7 mouse cellular contexts compared by ENCODE assay signal in the genomic region with DNA sequence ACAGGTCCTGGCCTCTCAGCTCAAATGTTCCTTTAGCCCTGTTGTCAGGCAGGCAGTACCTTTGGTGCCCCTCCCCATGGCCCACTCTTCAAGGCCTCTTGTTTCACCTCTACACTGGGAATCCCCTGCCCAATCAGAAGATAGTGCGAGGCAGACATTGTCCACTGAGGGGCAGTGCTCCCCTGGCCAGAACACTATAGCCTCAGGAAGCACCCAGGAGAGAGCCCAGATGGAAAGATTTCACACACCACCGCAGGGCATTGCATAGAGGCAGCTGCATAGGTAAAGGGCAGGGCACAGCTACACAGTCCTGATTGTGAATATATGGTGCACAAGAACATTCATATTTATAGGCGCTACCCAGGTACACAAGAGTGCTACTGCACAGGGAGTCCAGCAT. TPM values are rescaled to one million over a fixed set of nuclear protein-coding genes. Genes with fewer than 3 reads are reported as not detected.
DNase-seq lines count a peak whose midpoint lies in the region; ATAC-seq lines count a peak whose summit lies in the region.

No protein-coding gene starts in this region.

- DNase-seq in CD4-positive helper T cell, adult 2 months (ENCODE audit: low read depth, low spot score) = peak; percentile 16
- DNase-seq in Muller cell, postnatal 12 days (ENCODE audit: inconsistent ontology term) = peak; percentile 60
- DNase-seq in embryo, embryonic 10.5 days (ENCODE audit: low spot score) = peak; percentile 74
- DNase-seq in gastrocnemius, postnatal 36 days = peak; percentile 23 to 38
- peak; percentile 55 to 76 for DNase-seq in layer of hippocampus, postnatal 10 days (ENCODE audit: low spot score in 2 of 2)
- peak; percentile 22 for DNase-seq in splenic B cell, adult 2 months (ENCODE audit: low read depth, low spot score)

- no peaks in the 10 kb centered on the region for H3K36me3 ChIP-seq in splenic B cell, adult 2 months (ENCODE audit: control insufficient read depth, insufficient read depth, low read length, poor library complexity, severe bottlenecking)

- no peaks in the 10 kb centered on the region for H3K27me3 ChIP-seq in splenic B cell, adult 2 months (ENCODE audit: control insufficient read depth, insufficient read depth, low read length, poor library complexity, severe bottlenecking)

- intact Hi-C loops in gastrocnemius, postnatal 36 days (cut with DNase I) = loop anchor here (1.0 to 5.0 kb wide), 2 partner anchors 132 to 551 kb away; no protein-coding TSS in a partner anchor

- peak; percentile 52 for ATAC-seq in megakaryocyte-erythroid progenitor cell, adult 5-6 weeks (replicated peaks; ENCODE audit: low FRiP score, low TSS enrichment, poor library complexity, severe bottlenecking)

RNA-seq across cellular contexts. Expression of a gene that starts 6.5 kb away (rescaled TPM):
- 1 to 10 TPM; 1.2 to 1.5 TPM for total RNA-seq in gastrocnemius, postnatal 36 days (2021)
- 1 to 10 TPM; 1.4 to 1.9 TPM for total RNA-seq in layer of hippocampus, postnatal 10 days (2021)
- total RNA-seq in megakaryocyte-erythroid progenitor cell, adult 5-6 weeks (2014; fragmentation: Nextera tagmentation) = 0.55 and 3.3 TPM in 2 replicates
- total RNA-seq in megakaryocyte-erythroid progenitor cell, adult 5-6 weeks (2017) = 0.61 and 3.1 TPM in 2 replicates

RNA-seq across cellular contexts. Expression of a gene that starts 23.5 kb away (rescaled TPM):
- 10 to 100 TPM; 24.4 to 28.4 TPM for total RNA-seq in gastrocnemius, postnatal 36 days (2021)
- 10 to 100 TPM; 44.5 to 45.4 TPM for total RNA-seq in layer of hippocampus, postnatal 10 days (2021)
- total RNA-seq in megakaryocyte-erythroid progenitor cell, adult 5-6 weeks (2014; fragmentation: Nextera tagmentation) = 30.0 and 37.5 TPM in 2 replicates
- 19.3 and 30.9 TPM in 2 replicates for total RNA-seq in megakaryocyte-erythroid progenitor cell, adult 5-6 weeks (2017)

Comparison
In these comparisons a context has a peak if more than half of its experiments do, and no peak if none do; other contexts are left out.
1. Peak in every context shown above with its lines: DNase-seq and ATAC-seq.
2. DNase-seq: peak in every context shown above with its lines; median percentile 74 in embryo, embryonic 10.5 days; 66 in layer of hippocampus, postnatal 10 days; 60 in Muller cell, postnatal 12 days; 30 in gastrocnemius, postnatal 36 days; 22 in splenic B cell, adult 2 months; 16 in CD4-positive helper T cell, adult 2 months.